Mouse (Mus musculus): ENCODE results near the gene Prim2. TPM values are rescaled to one million over a fixed set of nuclear protein-coding genes. Genes with fewer than 3 reads are reported as not detected.
A peak's percentile ranks its signal among the peaks of the same experiment; 100 is the strongest.

The Prim2 gene
- polyA plus RNA-seq (2012; ENCODE audit: insufficient read depth, insufficient read length, missing spikeins): 12.6 and 15.6 TPM in 2 replicates

DNA sequence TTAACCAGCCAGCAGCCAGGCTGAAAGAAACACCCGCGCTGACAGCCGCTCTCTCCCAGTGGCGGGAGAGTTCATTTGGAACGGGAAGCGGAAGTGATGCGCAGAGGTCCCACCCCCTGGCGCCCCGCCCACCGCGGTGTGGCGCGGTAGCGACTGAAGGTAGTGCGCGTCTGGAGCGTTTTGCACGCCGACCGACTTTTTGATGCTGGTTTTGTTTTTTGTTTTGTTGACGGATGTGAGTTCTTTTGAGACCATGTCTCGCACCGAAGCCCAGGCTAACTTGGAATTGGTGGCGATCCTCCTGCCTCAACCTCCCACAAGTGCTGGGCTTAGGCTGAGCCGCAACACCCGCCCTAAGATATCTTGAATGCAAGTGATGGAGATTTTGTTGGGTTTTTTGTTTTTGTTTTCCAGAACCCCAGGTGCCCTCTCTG is at the start of gene Prim2:
Gene Prim2, minus strand, starts transcription at position 88 of the 434 bp plus-strand sequence.
- peak within 1 kb of the TSS; percentile 46 for H3K27ac ChIP-seq (ENCODE audit: insufficient read depth, low read depth, low read length)
- H3K4me1 ChIP-seq (ENCODE audit: control insufficient read depth, insufficient read depth, low read length): no peaks in the 10 kb centered on the region
- peak within 1 kb of the TSS; percentile 95 for H3K4me3 ChIP-seq (ENCODE audit: insufficient read depth, low read length)
- TF ChIP-seq POLR2A (IDR thresholded peaks at IDR 0.05; ENCODE audit: borderline replicate concordance, low read depth, low read length): peak; percentile 47; the same call in 1 of the 2 replicates
- TF ChIP-seq CTCF (IDR thresholded peaks at IDR 0.05; ENCODE audit: low read depth, low read length): no peak

DNA sequence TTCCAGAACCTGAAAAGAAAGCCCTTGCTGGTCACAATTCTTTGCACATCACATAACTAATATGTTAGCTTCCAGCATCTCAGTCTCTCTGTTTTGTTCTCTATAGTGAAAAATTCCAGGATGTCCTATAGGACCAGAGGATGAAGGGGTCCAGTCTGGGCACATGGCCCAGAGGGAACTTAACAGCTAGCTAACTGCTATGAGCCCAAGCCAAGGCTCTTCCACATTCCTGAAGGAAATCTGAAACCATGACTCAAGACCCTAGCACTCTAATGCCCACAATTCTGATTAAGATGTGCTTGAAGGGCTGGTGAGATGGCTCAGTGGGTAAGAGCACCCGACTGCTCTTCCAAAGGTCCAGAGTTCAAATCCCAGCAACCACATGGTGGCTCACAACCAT is 48.0 kb upstream of the Prim2 start:
- no peak overlapping the region for H3K4me3 ChIP-seq (ENCODE audit: insufficient read depth, low read length)
- TF ChIP-seq CTCF (IDR thresholded peaks at IDR 0.05; ENCODE audit: low read depth, low read length) (no peak), POLR2A (IDR thresholded peaks at IDR 0.05; ENCODE audit: borderline replicate concordance, low read depth, low read length) (no peak)

DNA sequence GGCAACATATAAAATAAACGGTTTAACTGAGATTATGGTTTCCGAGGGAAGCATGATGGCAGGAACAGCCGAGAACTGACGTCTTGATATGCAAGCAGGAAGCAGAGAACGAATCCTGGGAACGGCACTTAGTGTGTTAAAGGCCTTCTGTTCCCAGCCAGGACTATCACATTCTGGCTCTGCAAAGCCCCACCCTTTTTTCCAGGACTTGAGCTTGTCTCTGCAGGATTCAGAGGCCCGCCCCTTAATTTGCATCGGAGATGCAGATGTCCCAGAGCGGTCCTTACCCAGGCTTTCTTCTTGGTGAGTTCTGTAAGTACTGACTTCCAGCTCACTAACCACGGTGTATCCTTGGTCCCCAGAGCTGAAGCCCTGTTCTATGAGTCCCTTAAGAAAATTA is 45.2 kb upstream of the Prim2 start:
- Histone ChIP-seq H3K27ac (ENCODE audit: insufficient read depth, low read depth, low read length) (no peak overlapping the region), H3K4me1 (ENCODE audit: control insufficient read depth, insufficient read depth, low read length) (no peaks in the 10 kb centered on the region), H3K4me3 (ENCODE audit: insufficient read depth, low read length) (no peak overlapping the region)
- TF ChIP-seq POLR2A (IDR thresholded peaks at IDR 0.05; ENCODE audit: borderline replicate concordance, low read depth, low read length) (no peak), CTCF (IDR thresholded peaks at IDR 0.05; ENCODE audit: low read depth, low read length) (no peak)

More for the DNA sequence above, 48.0 kb upstream of the Prim2 start:
- H3K27ac ChIP-seq (ENCODE audit: insufficient read depth, low read depth, low read length): no peak overlapping the region
- H3K4me1 ChIP-seq (ENCODE audit: control insufficient read depth, insufficient read depth, low read length): peaks cover 4% of the 10 kb centered on the region

DNA sequence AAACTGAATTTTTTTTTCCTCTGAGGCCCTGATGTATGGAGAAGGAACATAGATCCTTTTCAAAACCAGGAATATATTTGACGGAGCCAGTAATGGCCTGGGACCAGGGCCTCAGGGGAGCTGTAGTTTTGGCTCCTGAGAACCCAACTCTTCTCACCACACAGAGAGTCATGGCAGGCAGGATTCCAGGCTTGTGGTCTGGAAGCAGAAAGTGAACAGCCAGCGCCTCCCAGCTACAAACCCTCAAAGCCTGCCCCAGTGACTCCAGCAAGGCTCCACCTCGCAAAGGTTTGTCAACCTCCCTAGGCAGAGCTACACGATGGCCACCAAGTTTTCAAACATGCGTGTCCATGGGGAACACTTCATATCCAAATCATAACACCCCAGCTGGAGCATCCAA is 42.4 kb upstream of the Prim2 start:
- Histone ChIP-seq H3K4me1 (ENCODE audit: control insufficient read depth, insufficient read depth, low read length) (no peaks in the 10 kb centered on the region), H3K27ac (ENCODE audit: insufficient read depth, low read depth, low read length) (no peak overlapping the region), H3K4me3 (ENCODE audit: insufficient read depth, low read length) (no peak overlapping the region)
- TF ChIP-seq CTCF (IDR thresholded peaks at IDR 0.05; ENCODE audit: low read depth, low read length) (no peak), POLR2A (IDR thresholded peaks at IDR 0.05; ENCODE audit: borderline replicate concordance, low read depth, low read length) (no peak)

DNA sequence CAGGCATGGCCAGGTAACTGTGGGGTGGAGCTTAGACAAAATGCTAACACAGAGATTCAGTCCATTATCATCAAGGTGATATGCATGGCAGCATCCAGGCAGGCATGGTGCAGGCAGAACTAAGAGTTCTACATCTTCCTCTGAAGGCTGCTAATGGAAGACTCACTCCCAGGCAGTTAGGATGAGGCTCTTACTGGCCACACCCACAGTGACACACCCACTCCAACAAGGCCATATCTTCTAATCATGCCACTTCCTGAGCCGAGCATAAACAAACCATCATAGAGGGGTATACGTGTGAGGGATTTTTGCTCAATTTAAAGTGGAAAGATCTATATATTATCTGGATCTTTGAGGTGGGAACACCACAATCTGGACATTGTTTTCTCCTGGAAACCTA is 40.0 kb upstream of the Prim2 start:
- Histone ChIP-seq H3K4me3 (ENCODE audit: insufficient read depth, low read length) (no peak overlapping the region), H3K27ac (ENCODE audit: insufficient read depth, low read depth, low read length) (no peak overlapping the region), H3K4me1 (ENCODE audit: control insufficient read depth, insufficient read depth, low read length) (no peaks in the 10 kb centered on the region)
- TF ChIP-seq CTCF (IDR thresholded peaks at IDR 0.05; ENCODE audit: low read depth, low read length): no peak
- no peak for TF ChIP-seq POLR2A (IDR thresholded peaks at IDR 0.05; ENCODE audit: borderline replicate concordance, low read depth, low read length)

DNA sequence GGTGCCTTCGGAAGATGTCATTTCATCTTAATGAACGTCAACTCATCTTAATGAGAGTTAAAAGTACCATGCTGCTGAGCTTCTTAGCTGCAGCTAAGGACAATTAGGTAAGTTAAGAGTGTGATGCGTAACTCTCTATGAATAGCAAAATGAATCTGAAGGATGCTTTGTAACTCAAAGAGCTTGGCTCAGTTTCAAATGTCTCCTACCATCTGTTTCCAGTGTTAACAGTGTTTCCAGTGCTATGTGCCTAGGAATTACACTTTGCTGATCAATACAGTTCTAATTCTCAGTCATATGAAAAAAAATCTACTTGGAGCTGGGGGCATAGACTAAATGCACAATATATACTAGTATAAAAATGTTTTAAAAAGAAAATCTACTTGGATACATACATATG is 31.6 kb upstream of the Prim2 start:
- Histone ChIP-seq H3K4me1 (ENCODE audit: control insufficient read depth, insufficient read depth, low read length) (no peaks in the 10 kb centered on the region), H3K27ac (ENCODE audit: insufficient read depth, low read depth, low read length) (no peak overlapping the region), H3K4me3 (ENCODE audit: insufficient read depth, low read length) (no peak overlapping the region)
- TF ChIP-seq CTCF (IDR thresholded peaks at IDR 0.05; ENCODE audit: low read depth, low read length) (no peak), POLR2A (IDR thresholded peaks at IDR 0.05; ENCODE audit: borderline replicate concordance, low read depth, low read length) (no peak)

DNA sequence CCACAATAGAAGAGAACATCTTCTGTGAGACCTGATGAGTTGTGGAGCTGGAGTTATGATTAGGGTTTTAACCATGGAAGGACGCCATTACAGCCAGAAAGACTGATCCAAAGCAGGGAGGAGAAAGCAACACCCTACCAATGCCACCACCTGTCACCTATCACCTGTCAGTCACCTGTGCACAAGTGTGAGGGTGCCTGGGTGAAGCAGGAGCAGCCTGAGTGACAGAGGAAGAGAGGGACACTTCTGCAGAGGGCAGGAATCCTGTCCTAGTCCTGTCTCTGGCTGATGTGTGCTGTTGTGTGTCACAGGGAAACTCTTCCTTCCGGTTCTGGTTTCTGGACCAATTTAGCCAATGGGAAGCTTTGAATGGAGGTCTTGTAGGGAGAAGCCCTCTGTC is 26.4 kb upstream of the Prim2 start:
- no peak overlapping the region for H3K4me3 ChIP-seq (ENCODE audit: insufficient read depth, low read length)
- TF ChIP-seq POLR2A (IDR thresholded peaks at IDR 0.05; ENCODE audit: borderline replicate concordance, low read depth, low read length): no peak
- TF ChIP-seq CTCF (IDR thresholded peaks at IDR 0.05; ENCODE audit: low read depth, low read length): no peak
- no peaks in the 10 kb centered on the region for H3K4me1 ChIP-seq (ENCODE audit: control insufficient read depth, insufficient read depth, low read length)
- no peak overlapping the region for H3K27ac ChIP-seq (ENCODE audit: insufficient read depth, low read depth, low read length)

DNA sequence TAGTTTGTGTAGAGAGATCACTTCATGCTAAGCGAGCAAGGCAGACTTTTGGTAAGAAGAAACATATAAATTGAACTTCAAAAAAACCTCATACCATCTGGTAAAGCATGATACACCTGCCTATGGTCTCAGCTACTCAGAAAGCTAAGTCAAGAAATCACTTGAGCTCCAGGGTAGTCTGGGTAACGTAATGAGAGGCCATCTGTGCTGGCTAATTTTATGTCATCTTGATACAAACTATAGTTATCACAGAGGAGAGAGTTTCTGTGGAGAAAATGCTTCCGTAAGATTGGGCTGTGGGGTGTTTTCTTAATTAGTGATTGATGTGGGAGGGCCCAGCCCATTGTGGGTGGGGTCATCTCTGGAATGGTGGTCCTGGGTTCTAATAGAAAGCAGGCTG is 24.3 kb upstream of the Prim2 start:
- no peak for TF ChIP-seq CTCF (IDR thresholded peaks at IDR 0.05; ENCODE audit: low read depth, low read length)
- no peak for TF ChIP-seq POLR2A (IDR thresholded peaks at IDR 0.05; ENCODE audit: borderline replicate concordance, low read depth, low read length)
- no peaks in the 10 kb centered on the region for H3K4me1 ChIP-seq (ENCODE audit: control insufficient read depth, insufficient read depth, low read length)
- no peak overlapping the region for H3K27ac ChIP-seq (ENCODE audit: insufficient read depth, low read depth, low read length)
- no peak overlapping the region for H3K4me3 ChIP-seq (ENCODE audit: insufficient read depth, low read length)

DNA sequence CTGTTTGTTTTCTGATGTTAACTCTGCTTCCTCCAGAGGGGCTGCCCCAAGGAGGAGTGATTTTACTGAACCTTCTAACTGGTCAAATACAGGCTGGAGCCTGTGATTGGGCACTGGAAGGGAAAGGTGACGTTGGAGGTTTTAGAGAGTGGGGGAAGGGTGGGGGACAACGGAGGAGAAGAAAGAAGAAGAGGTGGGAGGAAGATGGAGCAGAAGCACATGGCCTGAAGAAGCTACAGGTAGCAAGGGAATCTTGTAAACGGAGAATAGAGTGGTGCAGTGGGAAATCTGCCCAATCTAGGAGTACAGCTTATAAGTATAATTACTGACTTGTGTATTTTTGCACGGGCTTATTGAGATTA is 20.5 kb upstream of the Prim2 start:
- H3K4me1 ChIP-seq (ENCODE audit: control insufficient read depth, insufficient read depth, low read length): no peaks in the 10 kb centered on the region
- no peak overlapping the region for H3K27ac ChIP-seq (ENCODE audit: insufficient read depth, low read depth, low read length)
- TF ChIP-seq CTCF (IDR thresholded peaks at IDR 0.05; ENCODE audit: low read depth, low read length) (no peak), POLR2A (IDR thresholded peaks at IDR 0.05; ENCODE audit: borderline replicate concordance, low read depth, low read length) (no peak)
- H3K4me3 ChIP-seq (ENCODE audit: insufficient read depth, low read length): no peak overlapping the region

DNA sequence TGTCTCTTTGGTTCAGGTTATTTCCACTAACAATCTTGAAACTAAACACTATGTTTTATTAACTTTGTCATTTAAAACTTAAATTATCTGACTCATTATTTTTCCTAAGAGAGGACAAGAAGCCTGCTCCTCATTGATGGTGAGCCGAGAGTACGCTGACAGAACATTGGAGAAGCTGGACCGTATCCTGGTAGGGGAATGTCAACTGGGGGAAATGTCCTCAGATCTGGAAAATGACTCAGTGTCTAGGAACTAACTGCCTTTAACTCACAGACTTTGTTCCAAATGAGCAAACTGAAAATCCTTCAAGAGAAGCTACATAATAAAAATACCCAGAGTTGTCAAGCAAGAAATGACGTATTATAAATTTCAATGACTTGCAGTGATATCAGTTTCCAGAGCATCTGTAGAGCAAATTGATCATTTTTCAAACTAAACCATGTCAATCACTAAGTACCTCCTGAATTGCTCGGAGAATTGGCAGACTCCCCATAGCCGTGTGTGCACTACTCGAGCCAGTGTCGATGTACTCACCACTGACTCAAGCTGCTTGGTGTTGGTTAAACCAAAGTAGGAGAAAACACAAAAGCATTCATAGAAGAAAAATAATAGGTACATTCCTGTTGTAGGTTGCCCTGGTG is 20.0 kb upstream of the Prim2 start:
- H3K4me3 ChIP-seq (ENCODE audit: insufficient read depth, low read length): no peak overlapping the region
- TF ChIP-seq POLR2A (IDR thresholded peaks at IDR 0.05; ENCODE audit: borderline replicate concordance, low read depth, low read length) (no peak), CTCF (IDR thresholded peaks at IDR 0.05; ENCODE audit: low read depth, low read length) (no peak)

More for the DNA sequence above, 20.0 kb upstream of the Prim2 start:
- H3K27ac ChIP-seq (ENCODE audit: insufficient read depth, low read depth, low read length): no peak overlapping the region
- H3K4me1 ChIP-seq (ENCODE audit: control insufficient read depth, insufficient read depth, low read length): no peaks in the 10 kb centered on the region

Measured in bone marrow macrophage, adult 2 months (primary cell).